Mouse (Mus musculus): ENCODE results near the gene Cntln. TPM values are rescaled to one million over a fixed set of nuclear protein-coding genes. Genes with fewer than 3 reads are reported as not detected.
A peak's percentile ranks its signal among the peaks of the same experiment; 100 is the strongest.

Gene Cntln
- polyA plus RNA-seq, 1 experiment from 2014 or later: 11.3 TPM

DNA sequence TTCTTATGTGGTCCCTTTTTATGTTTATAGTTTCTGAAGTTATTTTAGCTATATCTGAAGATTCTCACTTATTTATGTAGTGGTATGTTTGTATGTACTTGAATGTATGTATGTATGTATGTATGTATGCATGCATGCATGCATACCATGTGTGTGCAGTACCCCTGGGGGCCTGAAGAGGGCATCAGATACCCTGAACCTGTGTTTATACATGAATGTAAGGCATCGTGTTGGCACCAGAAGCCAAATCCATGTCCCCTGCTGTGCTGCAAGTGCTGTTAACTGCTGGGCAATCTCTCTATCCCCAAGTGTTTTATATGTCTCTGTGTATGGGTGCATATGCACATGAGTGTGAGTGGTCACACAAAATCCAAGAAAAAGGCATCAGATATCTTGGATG is 34.3 kb downstream of the Cntln start:
- Histone ChIP-seq H3K4me1 (replicated peaks; ENCODE audit: control insufficient read depth, insufficient read depth, low read length) (no peaks in the 10 kb centered on the region), H3K36me3 (ENCODE audit: control insufficient read depth, insufficient read depth, low read length) (no peaks in the 10 kb centered on the region), H3K9ac (ENCODE audit: low read length) (no peak overlapping the region), H3K4me2 (ENCODE audit: low read depth, low read length, severe bottlenecking) (no peak overlapping the region), H3K27ac (ENCODE audit: low read depth, low read length) (no peak overlapping the region), H3K27me3 (ENCODE audit: control insufficient read depth, insufficient read depth, low read length) (no peaks in the 10 kb centered on the region), H3K4me3 (ENCODE audit: low read depth, low read length) (no peak overlapping the region), H3K9me3 (ENCODE audit: control insufficient read depth, low read length) (no peaks in the 10 kb centered on the region; the same call in 1 of the 2 replicates)
- 84% methylated on average over 1 of the region's 1 CpGs for WGBS
- DNase-seq (ENCODE audit: low spot score): no peak
- ATAC-seq (replicated peaks; ENCODE audit: low FRiP score): no peak

DNA sequence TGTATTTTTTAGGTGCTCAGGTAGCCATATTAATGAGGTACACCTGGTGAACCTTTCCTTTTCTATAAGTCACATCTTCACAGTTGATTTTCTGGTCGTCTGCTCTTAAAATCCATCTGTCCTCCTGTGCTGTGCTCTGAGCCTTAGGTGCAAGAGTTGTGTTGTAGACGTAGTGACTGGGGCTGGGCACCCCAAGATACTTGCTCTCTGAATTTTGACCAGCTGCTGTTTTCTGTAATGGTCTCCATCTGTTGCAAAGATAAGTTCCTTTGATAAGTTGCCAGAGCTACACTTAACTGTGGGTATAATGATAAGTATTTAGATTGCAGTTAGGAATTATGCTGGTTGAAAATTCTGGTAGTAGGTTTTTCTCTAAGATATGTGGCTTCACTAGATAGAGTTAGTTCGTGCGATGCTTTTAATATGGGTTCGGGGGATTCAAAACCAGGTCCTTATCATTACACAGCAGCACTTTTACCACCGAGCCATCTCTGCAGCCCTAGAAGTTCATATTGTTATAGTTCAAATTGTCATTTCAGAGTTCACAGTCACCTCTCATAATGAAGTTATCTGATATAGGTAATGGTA is 50.3 kb downstream of the Cntln start:
- Histone ChIP-seq H3K4me1 (replicated peaks; ENCODE audit: control insufficient read depth, insufficient read depth, low read length) (no peaks in the 10 kb centered on the region), H3K4me2 (ENCODE audit: low read depth, low read length, severe bottlenecking) (no peak overlapping the region), H3K9me3 (ENCODE audit: control insufficient read depth, low read length) (no peaks in the 10 kb centered on the region), H3K27me3 (ENCODE audit: control insufficient read depth, insufficient read depth, low read length) (no peaks in the 10 kb centered on the region), H3K4me3 (ENCODE audit: low read depth, low read length) (no peak overlapping the region), H3K27ac (ENCODE audit: low read depth, low read length) (no peak overlapping the region), H3K36me3 (ENCODE audit: control insufficient read depth, insufficient read depth, low read length) (no peaks in the 10 kb centered on the region), H3K9ac (ENCODE audit: low read length) (no peak overlapping the region)
- DNase-seq (ENCODE audit: low spot score): no peak
- no peak for ATAC-seq (replicated peaks; ENCODE audit: low FRiP score)
- 93% methylated on average over 6 of the region's 6 CpGs for WGBS

DNA sequence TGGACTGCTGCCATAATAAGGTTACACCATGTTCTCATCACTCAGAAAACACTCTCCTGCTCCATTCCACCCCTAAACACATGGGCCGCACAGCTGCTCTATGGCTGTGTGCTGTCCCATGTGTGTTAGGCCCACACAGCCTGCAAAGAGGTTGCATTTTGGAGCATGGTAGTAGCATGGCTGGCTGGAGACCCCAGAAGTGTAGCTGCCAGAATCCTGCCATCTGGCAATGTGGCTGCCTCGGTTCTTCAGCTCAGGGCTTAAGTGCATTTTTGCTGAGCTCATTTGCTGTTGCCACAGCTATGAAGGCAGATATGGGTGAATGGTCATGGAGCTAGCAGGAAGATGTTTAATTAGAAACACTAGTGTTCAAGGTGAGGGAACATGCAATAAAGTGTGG is 58.0 kb downstream of the Cntln start:
- no peak overlapping the region for H3K9ac ChIP-seq (ENCODE audit: low read length)
- H3K27ac ChIP-seq (ENCODE audit: low read depth, low read length): no peak overlapping the region
- ATAC-seq (replicated peaks; ENCODE audit: low FRiP score) (0 out of 2 replicates have a peak, but pooled peaks have one; percentile 24), DNase-seq (ENCODE audit: low spot score) (no peak)
- no peak overlapping the region for H3K4me2 ChIP-seq (ENCODE audit: low read depth, low read length, severe bottlenecking)
- no peaks in the 10 kb centered on the region for H3K4me1 ChIP-seq (replicated peaks; ENCODE audit: control insufficient read depth, insufficient read depth, low read length)
- no peaks in the 10 kb centered on the region for H3K36me3 ChIP-seq (ENCODE audit: control insufficient read depth, insufficient read depth, low read length)
- no peaks in the 10 kb centered on the region for H3K9me3 ChIP-seq (ENCODE audit: control insufficient read depth, low read length)
- WGBS: 67% methylated on average over 2 of the region's 2 CpGs
- H3K4me3 ChIP-seq (ENCODE audit: low read depth, low read length): no peak overlapping the region
- no peaks in the 10 kb centered on the region for H3K27me3 ChIP-seq (ENCODE audit: control insufficient read depth, insufficient read depth, low read length)

DNA sequence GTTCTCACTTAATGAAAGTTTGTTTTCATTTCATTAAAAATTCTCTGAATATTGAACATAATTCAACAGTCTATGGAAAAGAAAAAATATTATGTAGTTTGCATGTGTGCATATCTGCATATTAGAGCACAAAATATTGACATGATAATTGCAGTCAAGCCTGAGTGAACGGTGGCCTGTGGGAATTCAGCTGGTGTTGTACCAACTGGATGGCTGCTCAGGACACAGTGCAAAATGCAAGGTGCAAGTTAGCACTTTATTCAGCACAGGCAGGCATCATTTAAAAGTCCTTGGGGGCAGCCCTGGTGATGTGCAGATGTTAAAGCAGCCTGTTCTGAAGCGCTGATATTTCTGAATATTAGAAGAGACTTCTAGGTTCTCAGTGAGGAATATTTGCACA is 58.5 kb downstream of the Cntln start:
- WGBS: 77% methylated on average over 2 of the region's 2 CpGs
- H3K27me3 ChIP-seq (ENCODE audit: control insufficient read depth, insufficient read depth, low read length): no peaks in the 10 kb centered on the region
- no peak for ATAC-seq (replicated peaks; ENCODE audit: low FRiP score)
- H3K36me3 ChIP-seq (ENCODE audit: control insufficient read depth, insufficient read depth, low read length): no peaks in the 10 kb centered on the region
- H3K4me1 ChIP-seq (replicated peaks; ENCODE audit: control insufficient read depth, insufficient read depth, low read length): no peaks in the 10 kb centered on the region
- H3K9ac ChIP-seq (ENCODE audit: low read length): no peak overlapping the region
- H3K9me3 ChIP-seq (ENCODE audit: control insufficient read depth, low read length): no peaks in the 10 kb centered on the region
- H3K4me2 ChIP-seq (ENCODE audit: low read depth, low read length, severe bottlenecking): no peak overlapping the region
- no peak for DNase-seq (ENCODE audit: low spot score)
- H3K27ac ChIP-seq (ENCODE audit: low read depth, low read length): no peak overlapping the region
- H3K4me3 ChIP-seq (ENCODE audit: low read depth, low read length): no peak overlapping the region

DNA sequence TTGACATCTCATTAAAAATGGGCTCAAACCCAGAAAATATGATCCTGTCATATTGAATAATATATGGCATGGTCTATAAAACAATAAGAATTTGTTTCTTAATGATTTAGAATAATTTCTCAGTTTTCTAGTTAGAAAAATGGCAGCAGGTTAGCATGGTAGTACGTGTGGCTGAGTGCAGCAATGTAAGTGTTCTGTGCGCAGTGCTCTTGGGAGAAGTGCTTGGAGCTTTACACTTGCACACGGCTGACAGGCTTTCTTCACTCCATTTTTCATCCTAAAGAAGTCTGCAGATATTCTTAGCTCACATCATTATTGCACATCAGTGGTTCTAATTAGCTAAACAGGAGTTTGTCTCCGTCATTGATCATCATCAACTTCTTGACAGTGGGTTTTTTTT is 60.0 kb downstream of the Cntln start:
- no peak for DNase-seq (ENCODE audit: low spot score)
- 91% methylated on average over 4 of the region's 4 CpGs for WGBS
- Histone ChIP-seq H3K9me3 (ENCODE audit: control insufficient read depth, low read length) (no peaks in the 10 kb centered on the region), H3K27me3 (ENCODE audit: control insufficient read depth, insufficient read depth, low read length) (no peaks in the 10 kb centered on the region), H3K36me3 (ENCODE audit: control insufficient read depth, insufficient read depth, low read length) (no peaks in the 10 kb centered on the region), H3K4me1 (replicated peaks; ENCODE audit: control insufficient read depth, insufficient read depth, low read length) (no peaks in the 10 kb centered on the region), H3K9ac (ENCODE audit: low read length) (no peak overlapping the region), H3K27ac (ENCODE audit: low read depth, low read length) (no peak overlapping the region), H3K4me2 (ENCODE audit: low read depth, low read length, severe bottlenecking) (no peak overlapping the region), H3K4me3 (ENCODE audit: low read depth, low read length) (no peak overlapping the region)
- no peak for ATAC-seq (replicated peaks; ENCODE audit: low FRiP score)

DNA sequence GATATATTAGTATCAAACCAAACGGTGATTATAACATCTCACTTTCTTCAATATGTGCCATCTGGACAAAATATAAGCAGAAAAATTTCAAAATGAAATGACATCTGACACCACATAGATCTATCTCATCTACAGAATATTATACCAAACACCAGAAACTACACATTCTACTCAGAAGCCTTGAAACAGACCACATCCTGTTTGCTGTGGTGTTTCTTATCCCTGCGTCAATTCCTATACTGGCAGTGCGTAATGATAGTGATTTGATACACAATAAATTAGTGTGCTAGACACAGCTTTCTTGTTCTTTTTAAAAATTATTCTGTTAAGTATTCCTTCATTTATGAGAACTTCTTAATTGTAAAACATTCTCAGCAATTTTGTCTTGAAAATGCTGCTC is 62.3 kb downstream of the Cntln start:
- Histone ChIP-seq H3K27me3 (ENCODE audit: control insufficient read depth, insufficient read depth, low read length) (no peaks in the 10 kb centered on the region), H3K4me1 (replicated peaks; ENCODE audit: control insufficient read depth, insufficient read depth, low read length) (no peaks in the 10 kb centered on the region), H3K9me3 (ENCODE audit: control insufficient read depth, low read length) (no peaks in the 10 kb centered on the region), H3K27ac (ENCODE audit: low read depth, low read length) (no peak overlapping the region), H3K4me3 (ENCODE audit: low read depth, low read length) (no peak overlapping the region), H3K4me2 (ENCODE audit: low read depth, low read length, severe bottlenecking) (no peak overlapping the region), H3K9ac (ENCODE audit: low read length) (no peak overlapping the region), H3K36me3 (ENCODE audit: control insufficient read depth, insufficient read depth, low read length) (no peaks in the 10 kb centered on the region)
- ATAC-seq (replicated peaks; ENCODE audit: low FRiP score) (no peak), DNase-seq (ENCODE audit: low spot score) (no peak)
- 89% methylated on average over 3 of the region's 3 CpGs for WGBS

DNA sequence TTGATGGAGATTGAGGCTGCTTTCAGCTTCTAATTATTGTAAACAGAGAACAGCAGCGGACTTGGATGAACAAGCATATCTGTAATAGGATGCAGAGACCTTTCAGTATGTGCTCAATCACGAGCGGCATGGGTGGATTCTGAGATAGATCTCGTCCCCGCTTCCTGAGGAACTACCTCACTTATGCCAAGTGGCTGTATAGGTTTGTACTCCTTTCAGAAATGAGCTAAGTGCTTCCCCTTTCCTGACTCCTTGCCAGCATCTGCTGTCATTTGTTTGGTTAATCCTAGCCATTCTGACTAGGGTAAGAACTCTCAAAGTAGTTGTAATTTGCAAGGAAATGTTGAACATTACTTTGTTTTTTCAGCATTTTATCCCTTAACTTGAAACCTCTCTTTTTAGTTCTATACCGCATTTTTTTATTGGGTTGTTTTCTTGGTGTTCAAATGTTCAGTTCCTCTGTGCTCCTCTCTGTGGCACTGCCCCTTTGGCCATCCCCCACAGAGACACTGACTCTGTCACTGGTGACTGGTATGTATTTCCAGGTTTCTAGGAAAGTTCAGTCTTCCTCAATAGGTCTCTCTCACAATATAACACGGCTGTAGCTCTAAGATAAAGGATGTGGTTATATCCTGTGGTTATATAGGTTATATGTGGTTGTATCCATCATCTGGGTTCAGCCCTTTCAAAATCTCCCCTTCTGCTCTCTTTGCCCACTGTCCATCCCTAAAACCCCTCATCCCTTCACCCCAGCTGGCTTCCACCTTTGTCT is 93.0 kb downstream of the Cntln start:
- Histone ChIP-seq H3K9ac (ENCODE audit: low read length) (no peak overlapping the region), H3K36me3 (ENCODE audit: control insufficient read depth, insufficient read depth, low read length) (no peaks in the 10 kb centered on the region; the same call in 1 of the 2 replicates), H3K27me3 (ENCODE audit: control insufficient read depth, insufficient read depth, low read length) (no peaks in the 10 kb centered on the region), H3K9me3 (ENCODE audit: control insufficient read depth, low read length) (no peaks in the 10 kb centered on the region), H3K27ac (ENCODE audit: low read depth, low read length) (no peak overlapping the region), H3K4me3 (ENCODE audit: low read depth, low read length) (no peak overlapping the region), H3K4me2 (ENCODE audit: low read depth, low read length, severe bottlenecking) (no peak overlapping the region), H3K4me1 (replicated peaks; ENCODE audit: control insufficient read depth, insufficient read depth, low read length) (no peaks in the 10 kb centered on the region)
- ATAC-seq (replicated peaks; ENCODE audit: low FRiP score) (no peak), DNase-seq (ENCODE audit: low spot score) (no peak)
- WGBS: 82% methylated on average over 7 of the region's 7 CpGs

DNA sequence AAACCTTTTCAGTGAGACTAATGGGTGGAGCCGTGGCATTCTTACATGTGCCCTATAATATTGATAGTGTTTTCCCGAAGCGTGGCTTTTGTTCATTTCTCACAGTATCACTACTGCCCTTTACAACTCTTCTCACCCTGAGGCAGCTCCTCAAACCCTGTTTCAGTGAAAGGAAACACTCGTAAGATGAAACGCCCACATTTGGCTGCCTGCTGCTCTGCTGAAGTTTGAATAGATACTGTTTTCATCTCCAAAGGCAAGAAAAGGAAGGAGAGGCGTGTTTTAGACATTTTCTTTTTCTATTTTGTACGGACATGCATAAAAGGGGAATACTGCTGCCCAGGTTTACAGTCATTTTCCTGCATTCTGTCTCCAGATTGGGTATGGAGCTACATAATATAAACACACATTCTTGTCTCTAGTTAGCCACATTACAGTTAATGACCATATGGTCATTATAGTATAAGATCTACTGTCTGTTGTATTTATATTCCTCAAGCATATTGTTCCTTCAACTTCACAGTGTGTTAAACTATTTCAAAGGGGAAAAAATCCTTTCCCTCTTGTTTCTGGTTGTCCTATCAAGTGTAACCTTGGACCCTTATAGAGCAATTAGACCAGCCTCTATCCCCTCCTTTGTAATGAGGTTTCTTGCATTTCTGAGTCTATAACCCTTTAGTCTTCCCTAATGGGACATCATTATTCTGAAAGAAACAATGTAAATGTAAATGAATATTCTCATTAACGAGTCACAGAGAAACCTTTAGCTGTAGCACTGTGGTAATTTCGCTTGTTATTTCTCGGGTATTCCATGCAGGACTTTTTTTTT is 111.6 kb downstream of the Cntln start:
- ATAC-seq (replicated peaks; ENCODE audit: low FRiP score) (peak; percentile 87), DNase-seq (ENCODE audit: low spot score) (no peak)
- Histone ChIP-seq H3K4me3 (ENCODE audit: low read depth, low read length) (no peak overlapping the region), H3K9me3 (ENCODE audit: control insufficient read depth, low read length) (no peaks in the 10 kb centered on the region), H3K27me3 (ENCODE audit: control insufficient read depth, insufficient read depth, low read length) (no peaks in the 10 kb centered on the region), H3K9ac (ENCODE audit: low read length) (no peak overlapping the region), H3K36me3 (ENCODE audit: control insufficient read depth, insufficient read depth, low read length) (no peaks in the 10 kb centered on the region), H3K4me1 (replicated peaks; ENCODE audit: control insufficient read depth, insufficient read depth, low read length) (peaks cover 2% of the 10 kb centered on the region; the same call in 1 of the 2 replicates), H3K27ac (ENCODE audit: low read depth, low read length) (no peak overlapping the region), H3K4me2 (ENCODE audit: low read depth, low read length, severe bottlenecking) (no peak overlapping the region)
- 42% methylated on average over 10 of the region's 10 CpGs for WGBS

Data from forebrain, embryonic 11.5 days (tissue).